Mouse (Mus musculus) kidney, adult 2 months (tissue): ENCODE measurements around the gene Hsd17b11. TPM values are rescaled to one million over a fixed set of nuclear protein-coding genes. Genes with fewer than 3 reads are reported as not detected.
"Not testable (repeated sequence)": the region's sequence is repeated elsewhere in the genome, so short reads cannot be mapped to it uniquely, and the experiment has no call there.

Experiments used
- DNase-seq: peaks from one replicate; pipeline ENCODE4 v3.0.0; 2021
- H3K27ac ChIP-seq: fragments of 200-500 bp; 2 replicates; pipeline ENCODE4 v1.5.1; 2012; ENCODE audit warnings: low read depth, low read length, control low read depth, inconsistent platforms; ENCODE audit not compliant: insufficient read depth
- H3K27me3 ChIP-seq: fragments of 200-500 bp; replicated peaks from 2 replicates; pipeline ENCODE4 v1.6.1; 2012; ENCODE audit warnings: mild to moderate bottlenecking, moderate library complexity, low read length, inconsistent platforms; ENCODE audit not compliant: control insufficient read depth, insufficient read depth
- H3K36me3 ChIP-seq: fragments of 200-500 bp; 2 replicates; pipeline ENCODE4 v1.6.1; 2012; ENCODE audit warnings: mild to moderate bottlenecking, moderate library complexity, low read length, inconsistent platforms; ENCODE audit not compliant: control insufficient read depth, insufficient read depth
- H3K4me1 ChIP-seq: fragments of 200-500 bp; 2 replicates; pipeline ENCODE4 v1.6.1; 2011; ENCODE audit warnings: low read length; ENCODE audit not compliant: control insufficient read depth, insufficient read depth
- H3K4me3 ChIP-seq: fragments of 200-500 bp; 2 replicates; pipeline ENCODE4 v1.5.1; 2011; ENCODE audit warnings: mild to moderate bottlenecking, low read depth, low read length, control low read depth; ENCODE audit not compliant: insufficient read depth
- CTCF ChIP-seq: fragments of 200-500 bp; conservative IDR thresholded peaks from 2 replicates; pipeline ENCODE4 v1.5.1; 2011; ENCODE audit warnings: low read depth, mild to moderate bottlenecking, control low read depth, low read length, moderate library complexity, mixed read lengths; ENCODE audit not compliant: insufficient read depth, insufficient read length
- POLR2A ChIP-seq: fragments of 200-500 bp; IDR thresholded peaks from one replicate; pipeline ENCODE4 v1.6.1; 2011; ENCODE audit warnings: low read depth, low read length, control low read depth
- WGBS: fragments of 180-500 bp; shearing (Covaris S2); methylation state at CpG from one replicate; pipeline ENCODE4 v1.1.7; 2018; 5-methylcytosine and 5-hydroxymethylcytosine counted together
- polyA plus RNA-seq: library from polyadenylated mRNA; depleted of rRNA; stranded (reverse); fragments of >200 nt; gene quantifications from 2 replicates; pipeline ENCODE4 v1.2.3, GENCODE M21; 2012; rRNA removed

The Hsd17b11 gene
- polyA plus RNA-seq, 1 experiment = 64.4 TPM

- no peaks in the 10 kb centered on the region for H3K4me1 ChIP-seq
- DNase-seq = no peak
- WGBS = 72% methylated on average over 5 of the region's 5 CpGs
Observed at GRCm38 (mm10) chr5:103971051-103971450, 50.7 kb downstream of the Hsd17b11 start.

DNA sequence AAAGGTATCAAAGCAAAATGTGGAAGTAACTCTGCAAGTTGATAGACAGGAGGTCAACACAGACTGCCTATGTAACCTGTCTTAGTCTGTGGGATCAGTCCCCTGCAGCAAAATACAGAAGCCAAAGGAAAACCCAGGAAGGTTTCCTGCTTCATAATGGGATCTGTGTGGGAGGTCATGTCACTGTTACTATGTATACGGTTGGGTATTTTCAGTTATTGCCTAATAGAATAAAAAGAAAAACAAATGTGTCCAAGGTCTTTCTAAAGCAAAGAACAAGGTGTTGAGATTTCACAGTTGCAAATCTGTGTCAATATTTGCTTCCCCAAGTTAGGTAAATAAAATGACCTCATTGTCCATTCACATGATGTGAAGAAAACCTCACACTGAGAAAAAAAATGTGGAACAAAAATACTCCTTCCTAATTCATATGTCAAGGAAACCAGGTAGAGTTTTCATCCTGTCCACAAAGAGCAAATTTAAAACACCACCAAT lies 58.7 kb downstream of the Hsd17b11 start:
- Histone ChIP-seq H3K27me3 (no peaks in the 10 kb centered on the region), H3K36me3 (no peaks in the 10 kb centered on the region), H3K4me3 (no peak overlapping the region), H3K4me1 (no peaks in the 10 kb centered on the region), H3K27ac (no peak overlapping the region)
- WGBS = 32% methylated on average over 1 of the region's 1 CpGs
- no peak for TF ChIP-seq CTCF
- no peak for TF ChIP-seq POLR2A
- no peak for DNase-seq

More at GRCm38 (mm10) chr5:103971051-103971450, 50.7 kb downstream of the Hsd17b11 start:
- Histone ChIP-seq H3K4me3 (no peak overlapping the region), H3K27ac (no peak overlapping the region), H3K27me3 (no peaks in the 10 kb centered on the region), H3K36me3 (no peaks in the 10 kb centered on the region)
- no peak for TF ChIP-seq CTCF
- no peak for TF ChIP-seq POLR2A

DNA sequence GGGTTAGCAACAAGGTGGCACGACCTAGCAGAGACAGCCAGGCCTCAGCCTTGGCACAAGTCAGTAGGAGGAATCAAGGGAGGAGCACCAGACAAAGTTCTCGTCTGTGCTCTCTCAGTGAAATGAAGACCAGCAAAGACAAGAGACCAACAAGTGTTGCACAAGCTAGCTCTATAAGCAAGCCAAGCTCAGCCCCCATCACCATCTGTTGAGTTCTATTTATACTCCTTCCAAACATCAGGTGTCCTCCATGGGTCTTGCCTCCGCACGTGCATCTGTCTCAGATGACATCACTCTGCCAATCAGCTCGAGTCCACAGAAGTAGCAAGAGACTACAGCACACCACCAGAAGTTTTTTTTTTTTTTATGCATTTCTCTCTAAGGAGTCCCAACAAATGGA lies 67.1 kb downstream of the Hsd17b11 start:
- H3K4me3 ChIP-seq = no peak overlapping the region
- no peaks in the 10 kb centered on the region for H3K27me3 ChIP-seq
- no peaks in the 10 kb centered on the region for H3K4me1 ChIP-seq
- 80% methylated on average over 5 of the region's 5 CpGs for WGBS
- no peak overlapping the region for H3K27ac ChIP-seq
- no peak for TF ChIP-seq POLR2A
- no peak for TF ChIP-seq CTCF
- DNase-seq = no peak
- no peaks in the 10 kb centered on the region for H3K36me3 ChIP-seq

DNA sequence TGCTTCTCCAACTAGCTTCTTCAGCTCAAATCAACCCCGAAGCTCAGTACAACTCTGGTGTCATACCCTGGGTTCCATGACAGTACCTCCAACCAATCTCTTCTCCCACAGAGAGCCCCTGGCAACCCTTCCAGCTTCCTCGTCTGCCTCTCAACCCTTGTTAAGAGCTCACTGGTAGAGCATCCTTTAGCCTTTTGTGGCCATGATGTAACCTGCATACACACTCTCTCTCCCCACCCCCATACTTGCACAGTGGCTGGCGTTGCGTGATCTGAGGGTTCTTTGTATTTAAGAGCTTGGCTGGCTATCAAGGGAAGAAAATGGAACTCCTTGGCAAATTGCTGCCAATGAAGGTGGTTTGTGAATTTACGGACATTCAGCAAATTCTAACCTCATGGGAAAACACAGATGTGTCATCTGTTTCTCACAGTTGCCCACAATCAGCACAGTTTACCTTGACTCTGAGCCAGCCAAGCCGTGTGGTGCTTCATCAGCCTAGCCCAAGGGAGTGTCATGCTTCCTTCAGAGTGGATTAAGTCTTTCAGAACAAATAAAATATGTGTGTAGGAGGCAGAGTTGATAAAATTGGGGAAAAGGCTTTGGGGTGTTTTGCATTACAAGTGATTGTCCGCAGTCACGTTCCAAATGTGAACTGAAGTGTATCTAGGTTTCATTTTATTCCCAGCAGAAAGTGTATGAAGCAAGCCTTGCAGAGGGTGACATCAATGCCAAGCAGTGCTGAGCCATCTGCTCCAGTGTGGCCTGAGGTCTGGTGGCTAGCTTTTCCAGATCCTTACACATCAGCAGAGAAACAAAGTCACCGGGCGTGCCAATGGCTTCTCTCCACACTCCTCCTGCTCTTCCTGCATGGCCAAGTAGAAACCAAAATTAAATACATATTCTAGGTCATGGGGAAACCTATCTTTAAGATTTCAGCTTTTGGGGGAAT lies 68.3 kb downstream of the Hsd17b11 start:
- 81% methylated on average over 10 of the region's 10 CpGs for WGBS
- H3K4me3 ChIP-seq = no peak overlapping the region
- DNase-seq = no peak

GRCm38 (mm10) chr5:103950138-103950537 lies 71.6 kb downstream of the Hsd17b11 start:
- 93% methylated on average over 15 of the region's 15 CpGs for WGBS
- H3K4me1 ChIP-seq, DNase-seq, H3K36me3 ChIP-seq, H3K27ac ChIP-seq, H3K4me3 ChIP-seq, H3K27me3 ChIP-seq: not testable (repeated sequence)

More for the DNA sequence above, 68.3 kb downstream of the Hsd17b11 start:
- no peaks in the 10 kb centered on the region for H3K4me1 ChIP-seq
- TF ChIP-seq POLR2A (no peak), CTCF (no peak)
- no peaks in the 10 kb centered on the region for H3K27me3 ChIP-seq
- H3K27ac ChIP-seq = no peak overlapping the region
- no peaks in the 10 kb centered on the region for H3K36me3 ChIP-seq

DNA sequence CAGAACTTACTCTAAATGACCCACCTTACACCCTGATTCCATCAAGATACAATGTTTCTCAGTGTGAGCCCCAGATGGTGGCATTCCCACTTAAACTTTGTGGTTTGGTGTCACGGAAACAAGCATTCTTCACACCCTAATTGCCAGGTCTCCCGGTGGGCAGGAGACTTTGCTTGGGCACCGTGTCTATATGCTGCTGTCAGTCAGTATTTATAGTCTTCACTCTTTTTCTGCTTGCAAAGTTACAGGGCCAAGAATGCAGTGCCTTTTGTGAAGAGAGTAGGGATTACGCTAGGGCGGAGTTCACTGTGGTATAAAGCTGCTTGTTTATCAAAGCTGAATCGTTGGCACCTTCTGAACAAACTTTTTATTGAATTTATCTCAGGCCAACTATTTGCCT lies 78.5 kb downstream of the Hsd17b11 start:
- WGBS = 62% methylated on average over 6 of the region's 6 CpGs
- Histone ChIP-seq H3K36me3 (no peaks in the 10 kb centered on the region), H3K27ac (no peak overlapping the region), H3K27me3 (no peaks in the 10 kb centered on the region), H3K4me1 (no peaks in the 10 kb centered on the region), H3K4me3 (no peak overlapping the region)
- TF ChIP-seq POLR2A = no peak
- no peak for TF ChIP-seq CTCF
- no peak for DNase-seq

DNA sequence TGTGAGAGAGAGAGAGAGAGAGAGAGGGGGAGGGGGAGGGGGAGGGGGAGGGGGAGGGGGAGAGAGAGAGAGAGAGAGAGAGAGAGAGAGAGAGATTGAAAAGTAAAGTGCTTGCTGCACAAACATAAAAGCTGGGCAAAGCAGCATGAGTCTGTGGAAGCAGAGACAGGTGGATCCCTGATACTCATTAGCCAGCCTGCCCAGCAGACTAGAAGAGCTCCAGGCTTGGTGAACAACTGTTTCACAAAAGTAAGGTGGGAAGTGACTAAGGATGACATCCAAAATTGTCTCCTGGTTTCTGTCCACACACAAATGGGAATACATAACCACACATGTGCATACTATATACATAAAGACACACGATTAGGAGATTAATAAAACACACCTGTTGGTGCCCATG lies 81.9 kb downstream of the Hsd17b11 start:
- no peak for DNase-seq
- Histone ChIP-seq H3K36me3 (no peaks in the 10 kb centered on the region), H3K27me3 (no peaks in the 10 kb centered on the region), H3K27ac (no peak overlapping the region), H3K4me3 (no peak overlapping the region), H3K4me1 (no peaks in the 10 kb centered on the region)
- no peak for TF ChIP-seq CTCF
- TF ChIP-seq POLR2A = no peak
- 74% methylated on average over 1 of the region's 1 CpGs for WGBS

Other genes with a start within 250 kb of the Hsd17b11 start
- 5.6 and 6.1 TPM in 2 replicates for gene Klhl8, start 110.7 kb downstream of the Hsd17b11 start, polyA plus RNA-seq
- gene Hsd17b13, start 44.5 kb downstream of the Hsd17b11 start, polyA plus RNA-seq = 0.13 TPM in 1 of 2 replicates, not detected in the other
- gene Nudt9, start 24.4 kb upstream of the Hsd17b11 start, polyA plus RNA-seq = 59.7 and 63.8 TPM in 2 replicates
- gene Gm17660, start 55.7 kb upstream of the Hsd17b11 start, polyA plus RNA-seq = not detected in 2 replicates
- gene Sparcl1, start 91.8 kb upstream of the Hsd17b11 start, polyA plus RNA-seq = 31.6 and 36.4 TPM in 2 replicates
- gene Dspp, start 148.8 kb upstream of the Hsd17b11 start, polyA plus RNA-seq = not detected in 2 replicates
- gene Dmp1, start 180.7 kb upstream of the Hsd17b11 start, polyA plus RNA-seq = not detected in 2 replicates